Mouse (Mus musculus) kidney, adult 8-10 months (tissue): Measurements from ENCODE around the gene Hcar2.

Experiments
- DNase-seq, 2 experiments: peaks; one replicate each; pipeline ENCODE4 v3.0.0; 2022

Gene Hcar2

DNA sequence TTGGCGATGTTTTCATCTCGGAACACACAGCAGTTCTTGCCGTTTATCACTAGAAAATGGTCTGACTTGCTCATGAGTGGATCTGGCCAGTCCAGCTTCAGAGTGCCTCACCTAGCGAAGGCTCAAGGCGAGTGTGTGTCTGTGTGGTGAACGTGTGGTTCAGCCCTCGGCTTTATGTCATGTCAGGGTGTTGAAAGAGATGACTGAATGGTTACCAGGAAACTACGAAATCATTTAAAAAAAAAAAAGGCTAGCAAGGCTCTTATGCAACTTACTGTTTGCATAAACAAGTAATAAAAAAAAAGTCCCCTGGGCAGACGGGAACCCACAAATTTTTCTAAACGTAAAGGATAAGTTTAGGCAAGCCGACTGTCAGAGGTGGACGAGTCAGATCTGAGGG, at the start of gene Hcar2:
TSS of gene Hcar2 (minus strand) at position 135 of the 400 bp plus-strand sequence.
- DNase-seq, result no peak

GRCm38 (mm10) chr5:123914852-123915251, 49.6 kb upstream of the Hcar2 start:
- DNase-seq, result no peak

DNA sequence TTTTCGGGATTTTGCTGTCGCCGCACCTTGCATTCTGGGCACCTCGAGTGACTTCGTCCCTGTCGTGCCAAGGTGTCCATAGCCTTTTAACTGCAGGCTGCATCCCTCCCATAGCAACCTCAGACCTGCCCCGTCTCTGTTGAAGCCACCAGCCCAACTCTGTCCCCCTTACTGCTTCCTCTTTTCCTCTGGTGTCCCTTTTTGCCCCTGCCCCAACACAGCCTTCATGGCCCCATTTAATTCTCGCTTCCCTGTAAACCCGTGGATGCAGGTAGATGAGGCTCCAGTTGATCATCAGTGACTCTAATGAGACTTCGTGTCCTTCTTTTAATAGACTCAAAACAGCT, 42.3 kb upstream of the Hcar2 start:
- no peak for DNase-seq

DNA sequence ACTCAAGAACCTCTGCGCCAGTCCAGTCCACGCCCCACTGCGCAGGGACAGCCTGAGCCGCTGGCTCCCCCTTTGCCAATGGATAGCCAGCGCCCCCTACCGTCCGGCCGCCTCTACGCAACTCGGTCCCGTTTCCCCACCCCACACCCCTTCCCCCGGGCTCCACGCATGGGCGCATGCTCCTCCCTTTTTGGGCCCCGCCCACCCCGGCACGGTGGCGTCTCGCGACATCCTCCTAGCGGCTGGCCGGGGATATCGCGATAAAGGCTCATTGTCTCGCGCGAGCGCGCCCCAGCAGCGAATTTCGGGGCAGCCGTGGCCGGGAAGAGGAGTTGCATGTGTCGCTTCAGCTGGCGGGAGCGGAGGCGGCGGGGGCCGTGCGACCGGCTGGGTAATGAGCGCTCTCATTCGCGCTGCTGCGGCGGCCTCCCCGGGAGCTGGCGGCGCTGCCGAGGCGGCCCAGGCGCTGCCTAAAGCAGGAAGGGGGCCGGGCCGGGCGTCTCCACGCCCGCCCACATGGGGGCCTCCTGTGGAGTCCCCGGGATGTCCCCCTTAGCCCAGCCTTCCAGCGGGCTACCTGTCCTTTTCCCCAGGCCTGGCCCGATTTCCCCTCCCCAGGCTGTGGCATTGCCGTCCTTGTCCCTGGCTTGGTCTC, 41.8 kb upstream of the Hcar2 start, which contains the start of gene Denr:
TSS of gene Denr (plus strand) at position 200 of the 655 bp plus-strand sequence.
- DNase-seq, result peak; percentile 96 to 99

DNA sequence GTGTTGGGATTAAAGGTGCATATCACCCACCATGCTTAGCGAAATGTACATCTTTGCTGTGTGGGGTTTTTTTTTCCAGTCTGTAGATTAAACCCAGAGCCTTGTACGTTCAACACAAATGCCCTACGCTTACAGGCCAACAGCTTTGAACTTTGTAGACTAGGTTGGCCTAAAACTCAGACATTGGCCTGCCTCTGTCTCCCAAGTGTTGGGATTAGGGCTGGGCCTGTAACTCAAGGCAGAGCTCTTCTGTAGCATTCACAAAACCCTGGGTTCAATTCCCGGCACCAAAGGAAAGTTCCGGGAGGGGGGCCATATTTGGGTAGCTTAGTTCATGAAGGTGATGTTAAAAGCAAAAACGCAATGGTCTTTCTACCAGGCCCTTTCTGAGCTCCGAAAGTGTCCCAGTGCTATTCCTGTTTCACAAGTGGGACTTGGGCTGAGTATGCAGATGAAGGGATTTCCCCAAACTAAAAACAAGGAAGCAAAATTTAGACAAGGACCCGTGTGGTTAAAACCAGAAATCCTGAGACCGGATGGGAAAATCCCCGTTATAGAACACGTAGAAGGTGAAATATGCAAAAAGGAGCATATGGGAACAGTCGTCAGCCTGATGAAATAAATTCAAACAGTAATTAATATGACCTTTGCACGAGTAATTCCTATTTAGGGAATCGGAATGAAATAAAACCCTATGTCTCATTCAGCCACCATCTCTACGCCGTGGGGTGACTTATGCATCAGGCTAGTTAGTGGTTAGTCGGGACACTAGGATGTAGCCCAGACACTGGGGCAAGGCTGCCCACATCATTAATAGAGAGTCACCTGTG, 41.1 kb upstream of the Hcar2 start:
- DNase-seq, result no peak

DNA sequence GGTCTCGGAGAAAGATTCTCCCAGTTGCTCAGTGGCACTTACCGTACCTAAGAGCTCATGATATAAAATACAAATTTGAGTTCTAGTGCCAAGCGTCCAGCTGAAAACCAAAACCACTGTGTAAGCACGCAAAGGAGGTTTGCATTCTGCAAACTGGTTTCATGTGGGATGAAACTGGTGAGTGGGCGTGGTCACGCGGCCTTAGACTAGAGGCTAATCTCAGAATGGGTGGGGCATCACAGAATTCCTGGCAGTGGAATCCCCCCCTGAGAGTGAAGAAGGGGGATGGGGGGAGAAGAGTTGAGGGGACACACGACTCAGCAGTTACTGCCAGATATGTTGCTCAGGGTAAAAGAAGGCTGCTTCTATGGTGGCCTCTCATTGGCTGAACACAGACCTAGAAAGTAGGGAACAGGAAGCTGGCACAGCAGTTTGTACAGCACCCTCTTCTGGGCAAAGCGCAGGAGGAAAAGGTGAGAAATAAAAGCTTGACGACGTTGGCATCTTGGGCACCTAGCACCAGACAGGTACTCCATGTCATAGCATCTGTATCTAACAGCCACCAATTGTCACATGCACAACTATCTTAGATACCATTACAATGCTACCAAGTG, 38.9 kb upstream of the Hcar2 start:
- DNase-seq, result no peak

- no peak for DNase-seq
These were observed 32.1 kb upstream of the Hcar2 start for GRCm38 (mm10) chr5:123897352-123897751.

- DNase-seq, result no peak
These were observed 31.1 kb upstream of the Hcar2 start for GRCm38 (mm10) chr5:123896395-123896794.

DNA sequence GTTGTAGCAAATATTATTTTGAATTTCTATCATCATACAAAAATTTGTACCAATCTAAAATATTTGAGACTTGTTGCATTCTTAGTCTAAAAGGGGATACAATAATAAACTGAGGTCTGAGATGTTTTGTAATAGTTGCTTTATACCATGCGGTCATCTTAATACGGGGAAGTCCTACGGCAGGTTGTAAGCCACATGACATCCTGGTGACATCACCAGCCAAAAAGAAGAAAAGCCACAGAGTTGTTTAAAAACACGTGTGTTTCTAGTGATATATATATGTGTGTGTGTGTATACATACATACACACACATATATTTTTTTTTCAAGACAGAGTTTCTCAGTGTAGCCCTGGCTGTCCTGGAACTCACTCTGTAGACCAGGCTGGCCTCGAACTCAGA, 28.2 kb upstream of the Hcar2 start:
- no peak for DNase-seq

- no peak for DNase-seq
These were observed 26.4 kb upstream of the Hcar2 start for GRCm38 (mm10) chr5:123891669-123892068.

DNA sequence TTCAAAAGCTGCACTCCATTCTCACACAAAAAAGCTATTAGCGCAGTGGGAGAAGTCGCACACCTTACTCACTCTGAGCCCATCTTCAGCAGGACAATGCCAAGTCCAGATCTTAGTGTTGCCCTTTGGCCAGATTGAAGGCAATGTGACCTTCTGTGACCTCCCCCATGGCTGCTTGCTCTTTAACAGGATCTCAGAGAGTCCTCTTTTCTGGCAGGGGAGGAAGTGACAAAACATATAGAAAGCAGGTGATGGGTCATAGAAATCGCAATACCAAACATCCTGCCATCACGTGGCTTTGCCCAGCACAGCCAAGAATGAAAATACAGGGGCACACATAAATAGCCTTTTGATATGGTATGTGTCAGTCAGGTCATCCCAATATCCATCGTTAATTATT, 25.7 kb upstream of the Hcar2 start:
- no peak for DNase-seq

DNA sequence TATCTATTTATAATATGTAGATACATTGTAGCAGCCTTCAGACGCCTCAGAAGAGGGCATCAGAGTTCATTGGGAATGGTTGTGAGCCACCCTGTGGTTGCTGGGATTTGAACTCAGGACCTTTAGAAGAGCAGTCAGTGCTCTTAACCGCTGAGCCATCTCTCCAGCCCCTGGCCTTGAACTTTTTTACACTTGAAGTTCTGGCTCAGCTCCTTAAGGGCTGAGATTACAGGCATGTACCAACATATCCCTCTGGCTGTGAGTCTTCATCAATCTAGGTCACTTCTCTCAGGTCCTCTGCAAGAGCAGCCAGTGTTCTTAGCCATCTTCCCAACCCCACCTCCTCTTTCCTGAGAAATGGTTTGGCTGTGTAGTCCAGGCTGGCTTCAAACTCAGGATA, 25.0 kb upstream of the Hcar2 start:
- DNase-seq, result no peak

- no peak for DNase-seq
These were observed 21.1 kb upstream of the Hcar2 start for GRCm38 (mm10) chr5:123886365-123886764.

DNA sequence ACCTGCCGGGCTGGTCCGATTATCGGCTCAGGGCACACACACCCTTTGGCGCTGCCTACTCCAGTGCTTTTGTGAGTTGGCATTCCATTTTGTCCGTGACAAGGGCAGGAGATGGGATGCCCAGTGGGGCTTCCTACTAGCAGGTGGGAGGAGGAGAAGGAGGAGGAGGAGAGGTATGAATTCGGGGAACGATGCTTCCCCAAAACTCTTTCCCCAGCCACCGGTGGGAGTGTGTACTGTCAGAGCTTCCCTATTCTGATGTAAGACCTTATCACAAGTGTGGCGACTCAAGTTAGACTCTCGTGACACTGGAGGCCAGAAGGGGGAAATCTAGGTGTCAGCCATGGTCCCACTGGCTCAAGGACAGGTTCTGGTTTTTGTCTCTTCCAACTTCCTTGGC, 19.0 kb upstream of the Hcar2 start:
- DNase-seq, result no peak

DNA sequence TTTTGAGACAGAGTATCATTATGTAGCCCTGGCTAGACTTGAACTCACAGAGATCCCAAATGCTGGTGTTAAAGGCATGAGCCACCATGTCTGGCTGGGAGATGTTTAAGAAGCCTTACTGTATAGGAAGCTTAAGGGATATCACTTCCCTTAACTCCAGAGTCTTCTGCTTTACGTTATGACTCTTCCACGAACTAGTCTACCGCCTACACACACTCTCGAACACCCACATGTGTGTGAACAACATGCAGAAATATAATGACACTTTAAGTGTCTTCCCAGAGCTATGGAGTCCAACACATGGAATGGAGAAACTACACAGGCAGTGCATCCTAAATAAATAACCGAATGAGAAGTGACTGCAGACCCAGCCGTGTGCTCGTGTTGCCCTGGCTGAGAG, 18.6 kb upstream of the Hcar2 start:
- DNase-seq, result no peak

DNA sequence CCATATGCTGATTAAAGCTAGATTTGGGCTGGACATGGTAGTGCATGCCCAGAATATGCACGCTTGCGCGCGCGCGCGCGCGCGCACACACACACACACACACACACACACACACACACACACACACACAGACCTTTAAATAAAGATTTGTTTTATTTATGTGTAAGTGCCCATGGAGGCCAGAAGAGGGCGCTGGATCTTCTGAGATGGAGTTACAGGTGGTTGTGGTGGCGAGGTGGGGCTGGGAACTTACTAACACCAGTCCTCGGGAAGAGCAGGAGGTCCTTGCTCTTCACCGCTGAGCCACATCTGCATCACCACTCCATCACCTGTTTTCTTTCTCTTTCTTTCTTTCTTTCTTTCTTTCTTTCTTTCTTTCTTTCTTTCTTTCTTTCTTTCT, 15.5 kb upstream of the Hcar2 start:
- no peak for DNase-seq

DNA sequence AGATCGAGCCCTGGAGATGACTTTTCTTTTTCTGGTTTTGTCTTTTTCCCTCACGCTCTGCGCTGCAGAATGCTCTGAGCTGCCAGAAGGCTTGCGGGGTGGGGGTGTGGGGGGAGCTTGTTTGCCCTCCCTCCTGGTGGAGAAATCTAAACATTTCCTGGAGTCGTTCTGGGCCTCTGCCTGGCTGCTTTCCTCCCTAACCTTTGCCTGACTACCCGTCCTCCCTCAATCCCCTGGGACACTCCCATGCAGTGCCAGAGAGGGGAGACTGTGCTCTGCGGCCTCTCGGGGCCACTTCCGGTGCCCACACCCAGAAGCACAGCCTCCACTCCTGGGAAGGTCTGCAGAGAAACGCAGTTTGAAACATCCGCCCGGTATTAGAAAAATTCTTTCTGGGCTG, 14.6 kb upstream of the Hcar2 start, which contains the start of gene Hcar1:
TSS of gene Hcar1 (minus strand) at position 93 of the 400 bp plus-strand sequence.
- DNase-seq, result peak in 1 of 2 experiments; percentile 22

- no peak for DNase-seq
These were observed 12.8 kb upstream of the Hcar2 start for GRCm38 (mm10) chr5:123878056-123878455.

DNA sequence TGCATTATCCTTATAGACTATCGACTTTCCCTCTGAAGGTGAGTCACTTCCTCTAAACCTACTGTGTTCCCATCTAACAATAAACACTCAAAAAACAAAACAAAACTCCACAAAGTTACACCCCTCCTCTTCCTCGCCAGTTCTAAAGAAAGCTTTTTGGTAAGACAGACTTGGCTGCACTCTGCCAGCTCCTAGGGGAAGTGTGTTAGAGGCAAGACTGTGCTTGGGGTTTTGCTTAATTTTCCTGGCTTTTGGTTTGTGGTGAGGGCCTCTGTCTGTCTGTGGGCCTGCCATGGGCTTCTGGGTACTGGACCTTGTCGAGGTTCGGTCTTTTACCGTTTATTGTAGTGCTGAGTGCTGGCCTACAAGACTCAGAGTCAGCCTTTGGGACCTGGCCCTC, 8.9 kb upstream of the Hcar2 start:
- DNase-seq, result no peak

GRCm38 (mm10) chr5:123869615-123870014, 4.3 kb upstream of the Hcar2 start:
- no peak for DNase-seq

- DNase-seq, result no peak
These were observed 1.2 kb upstream of the Hcar2 start for GRCm38 (mm10) chr5:123866457-123866856.

DNA sequence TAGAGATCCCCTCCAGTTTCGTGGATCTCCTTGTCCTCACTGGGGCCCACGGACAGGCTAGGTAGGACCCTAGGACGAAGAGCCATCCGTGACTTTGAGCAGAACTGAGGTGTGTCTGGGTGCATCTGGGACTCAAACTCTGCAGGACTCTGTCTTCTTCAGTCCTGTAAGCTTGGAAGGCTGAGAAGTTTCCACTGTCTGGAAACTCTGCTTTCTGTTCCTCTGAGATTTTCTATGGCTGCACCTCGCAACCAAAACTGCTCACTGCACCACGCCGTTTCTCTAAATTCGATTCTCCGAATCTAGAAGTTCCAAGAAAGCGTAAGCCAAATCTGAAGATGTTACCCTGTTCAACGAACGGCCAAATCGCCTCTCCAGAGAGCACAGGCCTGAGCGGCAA, 1.4 kb downstream of the Hcar2 start:
- DNase-seq, result no peak

DNA sequence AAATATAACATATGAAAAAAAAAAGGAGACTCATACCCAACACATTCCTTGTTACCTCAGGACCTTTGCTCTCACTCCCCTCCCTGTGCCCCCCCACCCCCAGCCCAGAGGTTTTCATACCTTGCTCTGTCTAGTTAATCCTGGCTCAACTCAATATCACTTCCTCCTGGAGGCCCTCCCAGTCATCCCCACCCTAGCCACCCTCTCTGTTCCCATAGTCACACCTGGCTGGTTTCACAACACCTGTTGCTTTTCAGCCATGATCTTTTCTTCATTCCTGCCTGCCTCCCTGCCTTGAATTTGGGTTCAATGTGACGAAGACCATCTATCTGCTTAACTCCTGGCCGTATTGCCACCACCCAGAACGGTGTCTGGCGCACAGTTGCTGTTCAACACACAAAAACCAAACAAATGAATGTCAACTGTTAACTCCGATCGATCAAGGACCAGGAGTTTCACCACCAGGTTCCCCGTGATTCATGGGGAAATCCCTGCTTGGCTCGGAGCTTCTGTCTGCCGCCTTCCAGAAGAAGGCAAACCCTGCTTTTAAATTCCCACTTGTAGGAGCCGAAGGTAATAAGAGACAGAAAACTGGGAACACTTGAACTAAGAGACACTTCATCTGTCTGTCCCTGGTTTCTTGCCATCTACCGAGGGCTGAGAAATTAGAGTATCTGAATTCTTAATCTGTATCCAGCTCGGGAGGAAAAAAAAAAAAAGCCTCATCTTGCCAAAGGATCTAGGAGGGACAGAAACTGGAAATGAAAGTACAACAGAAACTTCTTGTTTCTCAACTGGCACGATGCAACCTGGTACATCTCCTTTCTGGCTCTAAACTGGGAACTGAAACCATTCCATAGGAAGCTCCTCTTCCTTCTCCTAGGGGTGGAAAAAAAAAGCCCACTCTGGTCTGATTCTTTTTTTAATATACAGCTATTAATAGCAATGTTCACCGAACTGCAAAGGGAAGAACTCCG, 2.6 kb downstream of the Hcar2 start:
- DNase-seq, result no peak
